ENCODE assay signal across 10 mouse cellular contexts in genomic region chr12:73020941-73021340, GRCm38 (mm10). TPM values are rescaled to one million over a fixed set of nuclear protein-coding genes. Genes with fewer than 3 reads are reported as not detected.
DNase-seq lines count a peak whose midpoint lies in the region; ATAC-seq and TF ChIP-seq lines count a peak whose summit lies in the region.
"Had no signal": no experiment of that assay in that cellular context is flagged by ENCODE, and none has a peak within 500 bp of the region (broad histone marks: within the 10 kb centered on the region; RNA-seq: fewer than 3 reads in every experiment).

No protein-coding gene starts in this region.

- TF ChIP-seq EP300 in lung, postnatal 0 days (IDR thresholded peaks at IDR 0.05), result no peak
- no peak for TF ChIP-seq EP300 in stomach, postnatal 0 days (optimal IDR thresholded peaks at IDR 0.05)

- 3% methylated on average over 4 of the region's 4 CpGs for WGBS in intestine, postnatal 0 days
- WGBS in intestine, embryonic 16.5 days, result 4% methylated on average over 4 of the region's 4 CpGs
- 3% methylated on average over 4 of the region's 4 CpGs for WGBS in lung, postnatal 0 days
- WGBS in stomach, postnatal 0 days, result 5% methylated on average over 4 of the region's 4 CpGs

- H3K9ac ChIP-seq in intestine, postnatal 0 days (ENCODE audit: low read depth, low read length), result no peak overlapping the region
- no peak overlapping the region for H3K9ac ChIP-seq in intestine, embryonic 16.5 days (ENCODE audit: low read depth, low read length)
- H3K9ac ChIP-seq in lung, postnatal 0 days (replicated peaks; ENCODE audit: low read depth), result no peak overlapping the region
- no peak overlapping the region for H3K9ac ChIP-seq in stomach, postnatal 0 days (ENCODE audit: low read length)
- H3K9ac ChIP-seq: limb, embryonic 15.5 days had no signal

- H3K4me2 ChIP-seq in intestine, postnatal 0 days (replicated peaks; ENCODE audit: low read depth), result no peak overlapping the region
- no peak overlapping the region for H3K4me2 ChIP-seq in intestine, embryonic 16.5 days (ENCODE audit: low read depth, low read length)
- no peak overlapping the region for H3K4me2 ChIP-seq in lung, postnatal 0 days (replicated peaks; ENCODE audit: low read depth, low read length)
- no peak overlapping the region for H3K4me2 ChIP-seq in stomach, postnatal 0 days (replicated peaks; ENCODE audit: low read depth)
- H3K4me2 ChIP-seq: limb, embryonic 15.5 days had no signal

- no peaks in the 10 kb centered on the region for H3K4me1 ChIP-seq in intestine, postnatal 0 days (replicated peaks; ENCODE audit: control insufficient read depth, insufficient read depth, low read length)
- no peaks in the 10 kb centered on the region for H3K4me1 ChIP-seq in intestine, embryonic 16.5 days (ENCODE audit: control insufficient read depth, insufficient read depth, low read length)
- H3K4me1 ChIP-seq in lung, postnatal 0 days (ENCODE audit: insufficient read depth, low read depth, low read length), result no peaks in the 10 kb centered on the region
- H3K4me1 ChIP-seq in stomach, postnatal 0 days (replicated peaks; ENCODE audit: control insufficient read depth, insufficient read depth), result no peaks in the 10 kb centered on the region

- ATAC-seq in intestine, postnatal 0 days, result no peak
- ATAC-seq in intestine, embryonic 16.5 days, result no peak
- ATAC-seq in cerebellum, adult (ENCODE audit: insufficient number of reproducible peaks, low FRiP score, low TSS enrichment), result peak; percentile 45; the same call in 1 of the 2 replicates
- no peak for ATAC-seq in lung, postnatal 0 days
- no peak for ATAC-seq in stomach, postnatal 0 days (ENCODE audit: low FRiP score, low TSS enrichment)

- DNase-seq in ES-CJ7 (ENCODE audit: low read depth, low spot score), result peak; percentile 70
- peak; percentile 51 to 70 for DNase-seq in frontal cortex, postnatal 36 days (ENCODE audit: low spot score in 2 of 2)
- DNase-seq in kidney, postnatal 36 days, result peak; percentile 65 to 90
- peak; percentile 85 for DNase-seq in lung, postnatal 0 days (ENCODE audit: low spot score)
- peak; percentile 73 for DNase-seq in stomach, postnatal 0 days (ENCODE audit: low spot score)

- no peaks in the 10 kb centered on the region for H3K36me3 ChIP-seq in intestine, postnatal 0 days (ENCODE audit: control insufficient read depth, insufficient read depth)
- H3K36me3 ChIP-seq in intestine, embryonic 16.5 days (ENCODE audit: control insufficient read depth, insufficient read depth, low read length), result no peaks in the 10 kb centered on the region
- H3K36me3 ChIP-seq in lung, postnatal 0 days (ENCODE audit: insufficient read depth, low read length), result no peaks in the 10 kb centered on the region
- no peaks in the 10 kb centered on the region for H3K36me3 ChIP-seq in stomach, postnatal 0 days (ENCODE audit: control insufficient read depth, insufficient read depth, low read length)
- H3K36me3 ChIP-seq: limb, embryonic 15.5 days had no signal

- TF ChIP-seq CTCF in intestine, postnatal 0 days (IDR thresholded peaks at IDR 0.05; ENCODE audit: low read depth), result peak; percentile 89
- TF ChIP-seq CTCF in lung, postnatal 0 days (IDR thresholded peaks at IDR 0.05), result peak; percentile 85
- peak; percentile 90 for TF ChIP-seq CTCF in stomach, postnatal 0 days (IDR thresholded peaks at IDR 0.05; ENCODE audit: low read depth)

- H3K27me3 ChIP-seq in intestine, postnatal 0 days (replicated peaks; ENCODE audit: control insufficient read depth, insufficient read depth, low read length), result 0 out of 2 replicates have a peak, but pooled peaks cover 3% of the 10 kb centered on the region
- H3K27me3 ChIP-seq in intestine, embryonic 16.5 days (replicated peaks; ENCODE audit: control insufficient read depth, insufficient read depth, low read length), result no peaks in the 10 kb centered on the region
- H3K27me3 ChIP-seq in lung, postnatal 0 days (replicated peaks; ENCODE audit: insufficient read depth, low read length), result no peaks in the 10 kb centered on the region
- H3K27me3 ChIP-seq in stomach, postnatal 0 days (ENCODE audit: control insufficient read depth, insufficient read depth, low read length), result no peaks in the 10 kb centered on the region

- H3K9me3 ChIP-seq in intestine, postnatal 0 days (ENCODE audit: control insufficient read depth), result no peaks in the 10 kb centered on the region
- no peaks in the 10 kb centered on the region for H3K9me3 ChIP-seq in intestine, embryonic 16.5 days (ENCODE audit: control insufficient read depth, low read length)
- no peaks in the 10 kb centered on the region for H3K9me3 ChIP-seq in lung, postnatal 0 days (ENCODE audit: low read length)
- no peaks in the 10 kb centered on the region for H3K9me3 ChIP-seq in stomach, postnatal 0 days (ENCODE audit: control insufficient read depth, low read length)
- H3K9me3 ChIP-seq: limb, embryonic 15.5 days had no signal

- no peak overlapping the region for H3K4me3 ChIP-seq in intestine, postnatal 0 days (ENCODE audit: low read depth, low read length)
- H3K4me3 ChIP-seq in intestine, embryonic 16.5 days (ENCODE audit: low read length), result no peak overlapping the region
- H3K4me3 ChIP-seq in lung, postnatal 0 days (ENCODE audit: low read depth, low read length), result no peak overlapping the region
- H3K4me3 ChIP-seq in stomach, postnatal 0 days (ENCODE audit: low read depth, low read length), result no peak overlapping the region
- H3K4me3 ChIP-seq: limb, embryonic 15.5 days had no signal

- no peak overlapping the region for H3K27ac ChIP-seq in intestine, postnatal 0 days (ENCODE audit: low read depth, low read length)
- no peak overlapping the region for H3K27ac ChIP-seq in intestine, embryonic 16.5 days (ENCODE audit: low read length)
- no peak overlapping the region for H3K27ac ChIP-seq in lung, postnatal 0 days (ENCODE audit: low read length)
- H3K27ac ChIP-seq in stomach, postnatal 0 days (replicated peaks), result no peak overlapping the region
- H3K27ac ChIP-seq: limb, embryonic 15.5 days had no signal

RNA-seq across cellular contexts. Expression of gene Six1, which starts 32.7 kb away (rescaled TPM):
- not detected in 2 replicates for polyA plus RNA-seq in intestine, postnatal 0 days (2015; fragmentation: Nextera tagmentation; extraction: Ambion mirVana)
- polyA plus RNA-seq in intestine, embryonic 16.5 days (2015; fragmentation: Nextera tagmentation; extraction: Ambion mirVana), result not detected in 2 replicates
- 0.70 and 0.92 TPM in 2 replicates for polyA plus RNA-seq in lung, postnatal 0 days (2015; fragmentation: Nextera tagmentation; extraction: Ambion mirVana)
- polyA plus RNA-seq in stomach, postnatal 0 days (2015; fragmentation: Nextera tagmentation; extraction: Ambion mirVana), result 0.02 and 0.10 TPM in 2 replicates
- polyA plus RNA-seq: stomach, embryonic 14.5 days had no signal
